Mouse (Mus musculus) subcutaneous adipose tissue, adult 2 months (tissue): ENCODE results near the gene Tm7sf3. TPM values are rescaled to one million over a fixed set of nuclear protein-coding genes. Genes with fewer than 3 reads are reported as not detected.

Source experiments
- polyA plus RNA-seq: library from polyadenylated mRNA; depleted of rRNA; stranded (reverse); fragments of >200 nt; gene quantifications from 2 replicates; pipeline ENCODE4 v1.2.3, GENCODE M21; 2012; ENCODE audit warnings: low replicate concordance; rRNA removed

Gene Tm7sf3
- polyA plus RNA-seq, result 12.8 and 27.1 TPM in 2 replicates

GRCm38 (mm10) chr6:146642276-146643183 lies at the start of gene Tm7sf3, which contains the start of gene Med21:
Gene Tm7sf3, minus strand, starts transcription at chr6:146642824.
Gene Med21, plus strand, starts transcription at chr6:146642547.

GRCm38 (mm10) chr6:146577310-146578109 lies 65.1 kb downstream of the Tm7sf3 start, which contains the start of gene Ints13:
Gene Ints13, minus strand, starts transcription at chr6:146577835.

GRCm38 (mm10) chr6:146576903-146577302 lies 65.7 kb downstream of the Tm7sf3 start, which contains the start of gene Fgfr1op2:
Gene Fgfr1op2, plus strand, starts transcription at chr6:146577203.

Other genes with a start within 250 kb of the Tm7sf3 start
- gene Itpr2, start 140.6 kb downstream of the Tm7sf3 start, polyA plus RNA-seq, result 13.5 and 28.2 TPM in 2 replicates
- gene Fgfr1op2, start 65.6 kb downstream of the Tm7sf3 start, polyA plus RNA-seq, result 64.8 and 68.3 TPM in 2 replicates
- gene Ints13, start 65.0 kb downstream of the Tm7sf3 start, polyA plus RNA-seq, result 10.5 and 24.0 TPM in 2 replicates
- gene Med21, start 277 bp downstream of the Tm7sf3 start, polyA plus RNA-seq, result 46.3 and 46.4 TPM in 2 replicates
- gene Stk38l, start 82.2 kb upstream of the Tm7sf3 start, polyA plus RNA-seq, result 7.2 and 7.8 TPM in 2 replicates
- gene Arntl2, start 153.2 kb upstream of the Tm7sf3 start, polyA plus RNA-seq, result 12.1 and 20.6 TPM in 2 replicates
- gene Smco2, start 207.3 kb upstream of the Tm7sf3 start, polyA plus RNA-seq, result not detected in 2 replicates
- 34.1 and 37.2 TPM in 2 replicates for gene Ppfibp1, start 245.7 kb upstream of the Tm7sf3 start, polyA plus RNA-seq